Mouse (Mus musculus): ENCODE results near the gene S1pr5.
"Not testable (repeated sequence)": the region's sequence is repeated elsewhere in the genome, so short reads cannot be mapped to it uniquely, and the experiment has no call there.

Gene S1pr5

GRCm38 (mm10) chr9:21237368-21238003, 10.8 kb downstream of the S1pr5 start:
- DNase-seq (ENCODE audit: low spot score): peak; percentile 69

DNA sequence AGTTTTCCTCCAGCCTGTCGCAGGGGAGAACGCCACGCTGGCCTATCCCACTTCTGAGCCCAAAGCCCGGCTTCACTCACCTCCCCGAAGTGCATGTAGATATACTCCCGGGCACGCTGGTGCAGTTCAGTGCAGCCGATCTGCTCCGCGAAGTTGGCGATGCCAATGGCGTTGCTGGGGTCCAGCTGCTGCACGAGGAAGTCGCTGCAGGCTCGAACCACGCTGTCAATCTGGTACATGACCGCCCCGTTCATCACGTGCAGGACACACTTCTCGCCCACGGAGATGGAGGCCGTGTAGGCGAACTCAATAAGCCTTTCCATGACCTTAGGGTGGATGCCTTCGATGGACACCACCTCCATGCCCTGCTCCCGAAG, 11.3 kb downstream of the S1pr5 start:
- no peak for DNase-seq (ENCODE audit: low spot score)

- DNase-seq (ENCODE audit: low spot score): no peak
These were observed 12.9 kb downstream of the S1pr5 start for GRCm38 (mm10) chr9:21235341-21235740.

DNA sequence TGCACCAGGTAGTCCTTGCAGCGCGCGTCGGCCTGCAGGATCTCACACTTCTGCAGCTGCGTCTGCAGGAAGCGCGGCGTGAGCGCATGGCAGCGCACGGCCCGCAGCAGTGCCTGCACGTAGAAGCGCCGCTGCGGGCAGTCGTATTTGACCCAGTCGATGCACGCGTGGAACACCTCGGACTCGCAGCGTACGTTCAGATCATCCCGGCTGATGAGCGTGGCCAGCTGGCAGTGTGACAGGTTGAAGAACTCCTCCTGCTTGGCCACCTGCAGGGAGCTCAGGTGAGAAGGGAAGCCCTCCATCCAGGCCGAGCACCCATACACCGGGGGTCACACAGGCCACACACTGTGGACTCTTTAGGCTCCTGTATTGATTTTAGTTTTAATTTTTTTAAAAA, 14.4 kb downstream of the S1pr5 start:
- DNase-seq (ENCODE audit: low spot score): no peak

- DNase-seq (ENCODE audit: low spot score): no peak
These were observed 14.9 kb downstream of the S1pr5 start for GRCm38 (mm10) chr9:21233366-21233765.

GRCm38 (mm10) chr9:21232867-21233266, 15.4 kb downstream of the S1pr5 start:
- DNase-seq (ENCODE audit: low spot score): no peak

DNA sequence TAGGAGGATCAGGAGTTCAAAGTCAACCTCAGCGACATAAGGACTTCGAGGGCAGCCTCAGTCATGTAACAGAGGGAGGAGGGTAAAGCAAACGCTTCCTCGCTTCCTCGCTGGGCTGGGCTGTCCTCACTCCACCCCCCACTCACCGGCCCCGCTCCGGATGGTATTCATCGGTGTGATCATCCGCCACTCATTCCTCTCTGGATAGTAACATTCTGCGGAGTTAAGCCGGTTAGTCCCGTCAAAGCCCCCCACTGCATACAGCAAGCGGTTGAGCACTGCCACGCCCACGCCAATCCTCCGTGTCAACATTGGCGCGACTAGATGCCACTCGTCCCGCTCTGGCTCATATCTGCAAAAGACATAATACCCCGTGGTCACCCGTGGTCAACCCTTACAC, 16.7 kb downstream of the S1pr5 start:
- DNase-seq (ENCODE audit: low spot score): no peak

GRCm38 (mm10) chr9:21227342-21227741, 20.9 kb downstream of the S1pr5 start:
- DNase-seq (ENCODE audit: low spot score): peak; percentile 60

- no peak for DNase-seq (ENCODE audit: low spot score)
These were observed 22.9 kb downstream of the S1pr5 start for GRCm38 (mm10) chr9:21225415-21225758.

GRCm38 (mm10) chr9:21224576-21225414, 23.4 kb downstream of the S1pr5 start:
- peak; percentile 76 for DNase-seq (ENCODE audit: low spot score)

DNA sequence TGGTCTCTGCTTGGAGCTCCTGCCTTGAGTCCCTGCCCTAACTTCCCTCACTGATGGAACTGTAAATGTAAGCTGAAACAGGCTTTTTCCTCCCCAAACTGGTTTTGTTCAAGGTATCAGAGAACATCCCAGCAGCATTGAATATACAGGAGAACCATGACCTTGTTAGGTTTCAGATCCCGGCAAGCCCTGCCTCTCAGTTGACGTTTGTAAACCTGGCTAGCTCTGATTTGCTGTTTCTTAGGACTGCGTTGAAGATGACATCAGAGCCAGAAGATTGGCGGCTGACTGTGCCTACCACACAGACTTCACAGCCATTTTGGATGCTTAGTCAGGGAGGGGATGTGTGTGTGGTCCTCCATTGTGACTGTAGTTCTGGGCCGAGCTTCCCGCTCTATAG, 24.3 kb downstream of the S1pr5 start:
- DNase-seq (ENCODE audit: low spot score): no peak

- DNase-seq (ENCODE audit: low spot score): not testable (repeated sequence)
These were observed 24.8 kb downstream of the S1pr5 start for GRCm38 (mm10) chr9:21223490-21223889.

DNA sequence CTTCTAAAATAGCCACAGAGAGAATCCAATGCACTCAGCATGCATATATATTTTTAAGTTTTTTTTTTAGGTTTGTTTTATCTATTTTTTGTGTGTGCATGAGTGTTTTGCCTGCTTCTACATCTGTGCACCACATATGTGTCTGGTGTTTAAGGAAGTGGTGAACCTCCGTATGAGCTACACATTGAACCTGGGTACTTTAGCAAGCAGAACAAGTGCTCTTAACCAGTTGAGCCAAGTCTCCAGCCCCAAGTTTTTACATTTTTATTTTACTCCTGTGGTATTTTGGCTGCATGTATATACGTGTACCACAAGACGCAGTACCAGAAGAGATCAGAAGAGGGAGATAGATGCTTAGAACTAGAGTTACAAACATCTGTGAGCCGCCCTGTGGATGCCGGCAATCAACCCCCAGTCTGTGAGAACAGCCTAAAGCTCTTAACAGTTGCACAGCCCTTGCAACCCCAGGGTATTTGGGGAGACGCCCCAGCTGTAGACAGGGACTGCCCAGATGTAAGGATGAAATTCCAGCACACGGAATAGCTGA, 26.8 kb downstream of the S1pr5 start:
- peak; percentile 90 for DNase-seq (ENCODE audit: low spot score)

- peak; percentile 96 for DNase-seq (ENCODE audit: low spot score)
These were observed 27.5 kb downstream of the S1pr5 start for GRCm38 (mm10) chr9:21220490-21221382.

DNA sequence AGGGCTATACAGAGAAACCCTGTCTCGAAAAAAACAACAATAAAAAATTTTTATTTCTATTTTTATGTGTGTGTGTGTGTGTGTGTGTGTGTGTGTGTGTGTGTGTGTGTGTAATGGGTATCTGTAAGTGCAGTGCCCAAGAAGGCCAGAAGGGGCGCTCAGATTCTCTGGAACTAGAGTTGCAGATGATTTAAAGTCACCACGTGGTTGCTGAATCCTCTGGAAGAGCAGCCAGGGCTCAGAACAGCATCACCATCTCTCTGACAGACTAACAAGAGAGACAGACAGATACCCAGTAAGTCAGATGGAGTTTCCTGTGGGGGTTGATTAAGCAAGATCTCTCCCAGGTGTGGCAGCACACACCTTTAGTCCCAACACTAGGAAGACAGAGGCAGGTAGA, 28.4 kb downstream of the S1pr5 start:
- no peak for DNase-seq (ENCODE audit: low spot score)

DNA sequence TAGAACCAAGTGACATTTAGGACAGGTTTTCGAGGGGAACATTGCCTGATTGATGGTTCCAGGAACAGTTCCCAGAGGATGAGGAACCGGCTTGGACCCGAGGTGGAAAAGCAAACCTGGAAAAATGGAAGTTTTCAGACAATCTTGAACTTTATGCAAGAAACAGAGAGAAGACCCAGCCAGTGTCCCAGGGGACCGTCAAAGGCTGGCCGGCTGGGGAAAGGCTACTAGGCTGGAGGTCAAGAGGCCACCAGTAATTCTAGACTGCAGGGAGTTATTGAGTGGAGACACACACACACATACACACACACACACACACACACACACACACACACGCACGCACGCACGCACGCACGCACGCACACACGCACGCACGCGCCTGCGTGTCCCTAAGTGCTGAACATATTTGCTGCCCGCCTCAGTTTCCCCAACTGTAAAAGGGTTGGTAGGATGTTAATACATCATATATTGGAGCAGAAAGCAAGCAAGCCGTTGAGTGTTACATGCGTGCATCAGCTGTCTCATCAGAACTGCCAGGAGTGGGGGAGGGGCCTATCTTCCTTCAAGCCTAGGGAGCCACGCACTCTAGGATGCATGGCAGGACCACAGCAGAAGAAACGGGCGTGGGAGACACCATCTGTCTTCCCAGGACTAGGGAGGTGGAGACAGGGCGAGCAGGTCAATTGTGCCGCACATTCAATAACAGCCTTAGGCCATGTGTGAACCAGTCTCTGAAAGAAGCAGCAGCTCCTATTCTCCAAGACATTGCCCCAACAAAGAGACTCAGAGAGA, 32.0 kb downstream of the S1pr5 start:
- peak; percentile 57 for DNase-seq (ENCODE audit: low spot score)

- peak; percentile 70 for DNase-seq (ENCODE audit: low spot score)
These were observed 34.5 kb downstream of the S1pr5 start for GRCm38 (mm10) chr9:21213617-21214190.

DNA sequence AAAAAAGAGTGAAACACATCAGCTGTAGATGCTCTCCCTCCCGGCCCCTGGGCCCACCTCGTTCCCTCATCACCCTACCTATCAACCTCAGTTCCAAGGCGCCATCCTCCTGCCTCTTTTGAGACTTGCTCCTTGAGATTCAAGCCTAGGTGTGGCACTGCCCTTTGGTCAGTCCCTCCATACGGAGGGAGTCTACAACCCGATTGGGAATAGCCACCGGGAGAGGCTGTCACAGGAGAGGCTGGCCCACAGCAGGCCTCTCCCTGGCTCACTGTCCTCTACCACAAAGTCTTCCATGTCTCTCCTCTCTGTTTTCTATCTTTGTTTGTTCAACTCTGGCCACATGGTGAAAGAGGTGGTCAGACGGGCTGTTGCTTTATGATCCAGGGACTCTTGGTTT, 36.6 kb downstream of the S1pr5 start:
- no peak for DNase-seq (ENCODE audit: low spot score)

DNA sequence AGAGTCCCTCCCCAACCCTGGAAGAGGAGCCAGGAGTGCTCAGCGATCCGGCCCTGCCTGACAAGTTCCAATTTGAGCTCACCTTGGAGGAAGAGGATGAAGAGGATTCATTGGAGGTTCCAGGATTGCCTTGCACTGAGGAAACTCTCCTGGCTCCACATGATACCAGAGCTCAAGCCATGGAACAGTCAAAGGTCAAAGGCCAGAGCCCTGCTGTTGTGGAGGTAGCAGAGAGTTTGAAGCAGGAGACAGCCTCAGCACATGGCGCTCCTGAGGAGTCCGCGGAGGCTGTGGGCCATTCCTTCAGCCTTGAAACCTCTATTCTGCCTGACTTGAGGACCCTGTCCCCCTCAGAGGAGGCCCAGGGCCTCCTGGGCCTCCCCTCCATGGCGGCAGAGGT, 37.4 kb downstream of the S1pr5 start:
- DNase-seq (ENCODE audit: low spot score): peak; percentile 34

DNA sequence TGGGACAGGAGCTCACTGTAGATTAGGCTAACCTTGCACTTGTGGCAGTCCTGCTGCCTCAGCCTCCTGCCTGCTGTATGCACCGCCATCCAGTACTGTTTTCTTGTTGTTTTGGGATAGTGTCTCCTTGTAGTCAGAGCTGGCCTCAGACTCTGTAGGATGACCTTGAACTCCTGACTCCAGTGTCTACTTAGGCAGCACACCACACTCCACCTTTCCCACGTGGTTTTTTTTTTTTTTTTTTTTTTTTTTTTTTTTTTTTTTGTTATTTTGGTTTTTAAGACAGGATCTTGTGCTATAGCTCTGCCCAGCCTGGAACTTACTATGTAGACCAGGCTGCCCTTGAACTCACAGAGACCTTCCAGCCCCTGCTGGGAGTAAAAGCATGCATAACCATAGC, 39.6 kb downstream of the S1pr5 start:
- no peak for DNase-seq (ENCODE audit: low spot score)

DNA sequence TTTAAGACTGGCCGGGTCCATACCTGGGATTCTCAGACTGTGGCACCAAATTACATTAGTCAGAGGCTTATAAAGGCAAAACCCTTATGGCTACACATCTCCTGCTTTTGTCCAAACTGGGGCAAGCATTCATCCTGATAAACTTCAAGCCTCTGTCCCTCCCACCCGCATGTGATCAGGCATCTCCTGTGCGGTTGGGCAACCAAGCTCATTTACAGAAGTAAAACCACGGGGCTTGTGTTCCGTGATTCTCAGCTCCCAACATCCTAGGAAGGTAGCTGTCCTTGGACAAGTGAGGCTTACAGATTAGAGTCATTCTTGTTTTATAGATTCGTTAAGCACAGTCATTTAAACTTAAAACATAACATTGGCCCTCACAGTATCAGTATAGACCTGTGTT, 41.4 kb downstream of the S1pr5 start:
- no peak for DNase-seq (ENCODE audit: low spot score)
